In genomic region chr3:129509725-129510124, GRCm38 (mm10) we compare ENCODE assay signal across 14 mouse cellular contexts. TPM values are rescaled to one million over a fixed set of nuclear protein-coding genes. Genes with fewer than 3 reads are reported as not detected.
DNase-seq lines count a peak whose midpoint lies in the region; ATAC-seq lines count a peak whose summit lies in the region.
"Had no signal": no experiment of that assay in that cellular context is flagged by ENCODE, and none has a peak within 500 bp of the region (broad histone marks: within the 10 kb centered on the region; RNA-seq: fewer than 3 reads in every experiment).

No protein-coding gene starts in this region.

- H3K4me2 ChIP-seq in lung, embryonic 15.5 days = peak overlapping the region; percentile 31; the same call in 1 of the 2 replicates
- H3K4me2 ChIP-seq: hindbrain, embryonic 15.5 days; liver, embryonic 13.5 days had no signal

- no peaks in the 10 kb centered on the region for H3K9me3 ChIP-seq in lung, embryonic 15.5 days
- H3K9me3 ChIP-seq: G1E; hindbrain, embryonic 15.5 days; liver, embryonic 13.5 days had no signal

- H3K36me3 ChIP-seq in lung, embryonic 15.5 days = no peaks in the 10 kb centered on the region
- H3K36me3 ChIP-seq: G1E; hindbrain, embryonic 15.5 days; liver, embryonic 13.5 days had no signal

- DNase-seq in ZHBTc4 (ENCODE audit: low read depth, low spot score) = peak; percentile 75
- DNase-seq in kidney, adult 8-10 months = peak; percentile 30 to 59
- peak; percentile 71 to 74 for DNase-seq in urinary bladder, adult 18-20 months (ENCODE audit: low spot score in 2 of 2)
- no peak for DNase-seq in natural killer cell, adult 2 months (ENCODE audit: low spot score in 2 of 2)
- no peak for DNase-seq in cerebellum, postnatal 10 days
- no peak for DNase-seq in embryo, embryonic 10.5 days (ENCODE audit: low spot score)
- DNase-seq: cerebellum, adult 9-10 months; heart, adult 2 months; liver, embryonic 13.5 days; retina, postnatal 1 day had no signal

- ATAC-seq in lung, embryonic 15.5 days (ENCODE audit: borderline replicate concordance, extremely low read depth, low FRiP score, low TSS enrichment) = peak; percentile 86
- ATAC-seq in monocyte, adult 5-6 weeks (replicated peaks; ENCODE audit: insufficient number of reproducible peaks, low FRiP score, low TSS enrichment, poor library complexity, severe bottlenecking) = no peak

- no peak overlapping the region for H3K9ac ChIP-seq in lung, embryonic 15.5 days
- H3K9ac ChIP-seq: hindbrain, embryonic 15.5 days; liver, embryonic 13.5 days had no signal

- H3K27ac ChIP-seq in lung, embryonic 15.5 days = peak overlapping the region; percentile 7; the same call in 1 of the 2 replicates
- H3K27ac ChIP-seq: heart, adult 2 months; hindbrain, embryonic 15.5 days; liver, embryonic 13.5 days had no signal

- WGBS in lung, embryonic 15.5 days = 38% methylated on average over 10 of the region's 10 CpGs

- H3K27me3 ChIP-seq in lung, embryonic 15.5 days = no peaks in the 10 kb centered on the region
- H3K27me3 ChIP-seq: hindbrain, embryonic 15.5 days; liver, embryonic 13.5 days had no signal

- no peak overlapping the region for H3K4me3 ChIP-seq in lung, embryonic 15.5 days
- H3K4me3 ChIP-seq: heart, adult 2 months; hindbrain, embryonic 15.5 days; liver, embryonic 13.5 days had no signal

- peaks cover 5% of the 10 kb centered on the region; the same call in 1 of the 2 replicates for H3K4me1 ChIP-seq in lung, embryonic 15.5 days
- H3K4me1 ChIP-seq: hindbrain, embryonic 15.5 days; liver, embryonic 13.5 days had no signal

RNA-seq across cellular contexts. Expression of gene Elovl6, which starts 22.4 kb away (rescaled TPM):
- polyA plus RNA-seq in lung, embryonic 15.5 days (2015; fragmentation: Nextera tagmentation; extraction: Ambion mirVana) = 14.0 and 14.8 TPM in 2 replicates
- 4.9 to 14.4 TPM (median 6.5 TPM) in 3 replicates for total RNA-seq in monocyte, adult 5-6 weeks (2017)

Comparison
In these comparisons a context has a peak if more than half of its experiments do, and no peak if none do; other contexts are left out.
1. DNase-seq: peak in ZHBTc4 (single experiment), kidney, adult 8-10 months (2 of 2) and urinary bladder, adult 18-20 months (2 of 2); none in natural killer cell, adult 2 months (0 of 2), cerebellum, postnatal 10 days (0 of 2) and embryo, embryonic 10.5 days (single experiment).